In the genomic region with DNA sequence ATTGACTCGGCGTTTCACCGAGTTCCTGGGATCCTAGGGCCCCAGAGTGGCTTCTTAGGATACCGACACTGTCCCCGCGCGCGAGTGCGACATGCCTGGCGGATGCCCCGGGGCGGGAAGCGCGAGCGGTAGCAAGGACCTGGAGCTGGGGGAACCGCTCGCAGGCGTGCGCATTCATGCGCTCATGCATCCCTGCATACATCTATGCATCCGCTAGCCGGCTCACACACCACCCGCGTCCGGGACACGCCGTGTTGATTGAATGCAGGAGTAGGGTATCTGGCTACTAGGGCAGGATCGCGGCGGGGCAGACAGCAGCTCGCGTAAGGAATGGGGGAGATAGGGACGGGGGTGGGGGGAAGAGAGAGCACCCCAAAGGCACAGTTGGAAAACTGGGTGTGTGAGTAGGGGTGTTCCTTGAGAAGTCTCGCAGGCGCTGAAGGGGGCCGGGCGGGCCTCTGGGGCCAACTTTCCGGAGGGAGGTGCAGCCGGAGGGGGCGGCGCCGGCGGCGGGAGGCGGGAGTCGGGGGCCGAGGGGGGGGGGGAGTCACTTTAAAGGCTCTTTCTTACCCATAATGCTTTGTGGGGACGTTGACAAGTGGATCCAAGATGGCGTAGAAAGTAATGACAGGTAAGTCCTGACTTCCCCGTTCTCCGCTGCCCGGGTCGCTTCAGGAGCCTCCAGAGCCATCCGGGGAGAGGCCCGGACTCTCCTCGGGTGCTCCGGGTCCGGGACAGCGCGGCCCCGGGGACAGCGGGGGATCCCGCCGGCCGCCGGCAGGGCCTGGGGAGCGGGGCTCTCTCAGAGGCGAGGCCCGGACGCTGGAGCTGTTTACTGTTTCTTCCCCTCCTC, we compare ENCODE assay signal across 8 mouse cellular contexts. TPM values are rescaled to one million over a fixed set of nuclear protein-coding genes. Genes with fewer than 3 reads are reported as not detected.
DNase-seq lines count a peak whose midpoint lies in the region; ATAC-seq lines count a peak whose summit lies in the region.

A gene (plus strand): TSS at position 580 of the 853 bp plus-strand sequence.

- H3K36me3 ChIP-seq in hindbrain, embryonic 14.5 days (replicated peaks; ENCODE audit: control insufficient read depth, insufficient read depth), result peaks cover 17% of the 10 kb centered on the region
- H3K36me3 ChIP-seq in megakaryocyte, embryonic 14.5 days (replicated peaks; ENCODE audit: low read length), result peaks cover 27% of the 10 kb centered on the region

- H3K27ac ChIP-seq in hindbrain, embryonic 14.5 days, result peak within 1 kb of the TSS; percentile 82

- peak; percentile 87 for ATAC-seq in activated CD4-positive, CD25-positive, alpha-beta regulatory T cell, adult 4 months
- peak; percentile 82 for ATAC-seq in hindbrain, embryonic 14.5 days (ENCODE audit: low FRiP score)

- H3K9me3 ChIP-seq in hindbrain, embryonic 14.5 days (ENCODE audit: control insufficient read depth, low read length), result no peaks in the 10 kb centered on the region
- H3K9me3 ChIP-seq in megakaryocyte, embryonic 14.5 days, result peaks cover 3% of the 10 kb centered on the region; the same call in 1 of the 2 replicates

- peak within 1 kb of the TSS; percentile 97 for H3K4me3 ChIP-seq in hindbrain, embryonic 14.5 days (replicated peaks; ENCODE audit: low read length)
- H3K4me3 ChIP-seq in megakaryocyte, embryonic 14.5 days (replicated peaks), result peak within 1 kb of the TSS; percentile 96

- peaks cover 6% of the 10 kb centered on the region for H3K4me1 ChIP-seq in hindbrain, embryonic 14.5 days (replicated peaks; ENCODE audit: control insufficient read depth, insufficient read depth, low read length)
- peaks cover 60% of the 10 kb centered on the region for H3K4me1 ChIP-seq in megakaryocyte, embryonic 14.5 days

- H3K9ac ChIP-seq in hindbrain, embryonic 14.5 days, result peak within 1 kb of the TSS; percentile 92

- under 1% methylated on average over 62 of the region's 70 CpGs for WGBS in hindbrain, embryonic 14.5 days

- H3K27me3 ChIP-seq in hindbrain, embryonic 14.5 days (ENCODE audit: control insufficient read depth, insufficient read depth, low read length), result no peaks in the 10 kb centered on the region
- peaks cover 2% of the 10 kb centered on the region for H3K27me3 ChIP-seq in megakaryocyte, embryonic 14.5 days (replicated peaks)

- peak within 1 kb of the TSS; percentile 90 for H3K4me2 ChIP-seq in hindbrain, embryonic 14.5 days (replicated peaks)

- DNase-seq in cerebellum, postnatal 25 days, result peak; percentile 70 to 75
- peak; percentile 19 to 43 for DNase-seq in frontal cortex, postnatal 25 days (ENCODE audit: low spot score in 2 of 2)
- peak; percentile 75 for DNase-seq in hindbrain, embryonic 14.5 days (ENCODE audit: low spot score)
- peak; percentile 22 to 49 for DNase-seq in left cerebral cortex, adult 8-10 months (ENCODE audit: low spot score in 2 of 2)
- peak; percentile 46 to 62 for DNase-seq in right cerebral cortex, adult 2 months (ENCODE audit: low spot score in 2 of 2)
- DNase-seq in urinary bladder, postnatal 25 days (ENCODE audit: low spot score), result peak; percentile 56

RNA-seq across cellular contexts. Expression of the gene that starts here (rescaled TPM):
- polyA plus RNA-seq in activated CD4-positive, CD25-positive, alpha-beta regulatory T cell, adult 4 months (2017; shearing (Covaris generic)), result 10 to 100 TPM; 23.9 to 30.6 TPM
- polyA plus RNA-seq in hindbrain, embryonic 14.5 days (2014; fragmentation: Nextera tagmentation; extraction: Ambion mirVana), result 18.4 and 18.9 TPM in 2 replicates
- 10 to 100 TPM; 41.9 to 52.3 (median 48.0) TPM for total RNA-seq in left cerebral cortex, adult 8-10 months (2022)
- polyA plus RNA-seq in megakaryocyte, embryonic 14.5 days (2012; ENCODE audit: insufficient read depth, low replicate concordance), result 99.4 and 174 TPM in 2 replicates

Comparison
In these comparisons a context has a peak if more than half of its experiments do, and no peak if none do; other contexts are left out.
1. Peak in every context shown above with its lines: DNase-seq, ATAC-seq, H3K4me3 ChIP-seq and H3K27ac ChIP-seq.